Mouse (Mus musculus) frontal cortex, postnatal 25 days (tissue): ENCODE measurements around the gene Lrch4.

Experiments
- DNase-seq, 2 experiments: peaks; one replicate each; pipeline ENCODE4 v3.0.0; 2022; ENCODE audit warnings: low spot score in 2 of 2

Gene Lrch4

GRCm38 (mm10) chr5:137652474-137652873 is 23.6 kb downstream of the Lrch4 start:
- DNase-seq = peak in 1 of 2 experiments; percentile 32

GRCm38 (mm10) chr5:137653366-137653765 is 24.4 kb downstream of the Lrch4 start:
- DNase-seq = no peak

GRCm38 (mm10) chr5:137654746-137655145 is 25.8 kb downstream of the Lrch4 start:
- DNase-seq = no peak

- peak; percentile 50 to 64 for DNase-seq
Measured at GRCm38 (mm10) chr5:137656977-137657376, 28.1 kb downstream of the Lrch4 start.

- DNase-seq = no peak
Measured at GRCm38 (mm10) chr5:137660064-137660688, 31.3 kb downstream of the Lrch4 start.

- no peak for DNase-seq
Measured at GRCm38 (mm10) chr5:137663057-137663456, 34.1 kb downstream of the Lrch4 start.

GRCm38 (mm10) chr5:137668971-137669370 is 40.0 kb downstream of the Lrch4 start:
- DNase-seq = no peak

GRCm38 (mm10) chr5:137670240-137670639 is 41.3 kb downstream of the Lrch4 start:
- no peak for DNase-seq

- DNase-seq = no peak
Measured at GRCm38 (mm10) chr5:137671443-137672240, 42.7 kb downstream of the Lrch4 start.

- no peak for DNase-seq
Measured at GRCm38 (mm10) chr5:137672361-137672760, 43.4 kb downstream of the Lrch4 start.

- DNase-seq = no peak
Measured at GRCm38 (mm10) chr5:137673015-137673414, 44.1 kb downstream of the Lrch4 start.

GRCm38 (mm10) chr5:137674786-137675185 is 45.9 kb downstream of the Lrch4 start:
- no peak for DNase-seq

- no peak for DNase-seq
Measured at GRCm38 (mm10) chr5:137677859-137678258, 48.9 kb downstream of the Lrch4 start.

GRCm38 (mm10) chr5:137678736-137679135 is 49.8 kb downstream of the Lrch4 start:
- no peak for DNase-seq

- no peak for DNase-seq
Measured at GRCm38 (mm10) chr5:137679726-137680125, 50.8 kb downstream of the Lrch4 start.

- no peak for DNase-seq
Measured at GRCm38 (mm10) chr5:137682526-137682925, 53.6 kb downstream of the Lrch4 start.

- no peak for DNase-seq
Measured at GRCm38 (mm10) chr5:137683388-137684293, 54.7 kb downstream of the Lrch4 start.

GRCm38 (mm10) chr5:137684294-137685123 is 55.6 kb downstream of the Lrch4 start, which contains the start of gene Agfg2:
Gene Agfg2 (minus strand): TSS chr5:137684726.
- peak; percentile 95 for DNase-seq

GRCm38 (mm10) chr5:137685653-137686052 is 56.7 kb downstream of the Lrch4 start:
- DNase-seq = no peak

- no peak for DNase-seq
Measured at GRCm38 (mm10) chr5:137686127-137686790, 57.3 kb downstream of the Lrch4 start.

- DNase-seq = no peak
Measured at GRCm38 (mm10) chr5:137689974-137690373, 61.1 kb downstream of the Lrch4 start.
